Mouse (Mus musculus): Measurements from ENCODE around the gene Scamp4. TPM values are rescaled to one million over a fixed set of nuclear protein-coding genes. Genes with fewer than 3 reads are reported as not detected.

Gene Scamp4
- polyA plus RNA-seq, 1 experiment from 2014 or later: 76.9 TPM

DNA sequence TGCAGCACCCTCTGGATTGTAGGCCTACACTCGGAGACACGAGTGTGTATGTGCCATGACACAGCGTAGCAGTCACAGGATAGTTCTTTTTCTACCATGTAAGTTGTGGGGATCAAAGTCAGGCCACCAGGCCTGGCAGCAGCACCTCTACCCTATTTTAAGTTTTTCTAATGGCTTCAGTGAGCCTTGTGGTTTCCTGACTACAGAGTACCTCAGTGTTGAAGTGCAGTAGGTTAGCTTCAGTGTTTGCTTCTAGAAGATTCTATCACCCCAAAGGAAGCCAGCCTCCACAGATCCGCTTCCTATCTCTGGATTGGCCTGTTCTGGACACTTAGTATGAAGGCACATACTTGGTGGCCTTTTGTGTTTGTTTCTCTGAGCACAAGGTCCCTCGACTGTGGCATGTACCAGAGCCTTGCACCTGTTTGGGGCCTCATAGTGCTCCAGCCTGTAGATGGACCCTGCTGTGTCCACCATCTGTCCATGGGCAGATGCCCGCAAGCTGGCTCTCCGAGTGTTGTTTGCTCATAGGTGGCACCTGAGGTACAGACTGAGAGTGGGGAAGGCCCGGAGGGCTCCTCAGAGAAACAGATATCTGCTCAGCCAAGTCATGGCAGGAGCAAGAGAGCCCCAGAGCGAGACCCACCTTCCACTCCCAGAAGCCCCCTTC, 7.6 kb downstream of the Scamp4 start:
- no peak for ATAC-seq (replicated peaks; ENCODE audit: insufficient number of reproducible peaks, low FRiP score, low TSS enrichment)
- H3K9ac ChIP-seq (ENCODE audit: low read depth, low read length): no peak overlapping the region
- WGBS (ENCODE audit: insufficient replicate concordance): 89% methylated on average over 9 of the region's 9 CpGs

DNA sequence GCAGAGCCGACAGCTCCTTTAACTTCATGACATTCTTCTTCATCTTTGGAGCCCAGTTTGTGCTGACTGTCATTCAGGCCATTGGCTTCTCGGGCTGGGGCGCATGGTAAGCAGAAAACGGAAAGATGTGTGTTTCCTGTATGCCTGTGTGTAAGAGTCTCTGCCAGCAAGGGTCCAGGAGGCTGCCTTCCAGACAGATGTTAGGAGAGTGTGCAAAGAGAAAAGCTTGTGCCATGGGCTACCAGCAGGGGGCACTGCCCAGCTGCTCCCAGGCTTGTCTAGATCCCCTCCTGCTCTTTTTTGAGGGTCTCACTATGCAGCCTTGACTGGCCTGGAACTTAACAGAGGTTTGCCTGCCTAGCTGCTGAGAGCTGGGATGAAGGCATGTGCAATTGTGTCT, 8.4 kb downstream of the Scamp4 start:
- Histone ChIP-seq H3K27ac (ENCODE audit: low read depth, low read length) (no peak overlapping the region), H3K27me3 (ENCODE audit: control insufficient read depth, insufficient read depth, low read length) (no peaks in the 10 kb centered on the region), H3K4me1 (ENCODE audit: control insufficient read depth, insufficient read depth, low read length) (no peaks in the 10 kb centered on the region), H3K36me3 (ENCODE audit: control insufficient read depth, insufficient read depth, low read length) (peaks cover 31% of the 10 kb centered on the region), H3K9me3 (replicated peaks; ENCODE audit: control insufficient read depth, low read length) (no peaks in the 10 kb centered on the region), H3K9ac (ENCODE audit: low read depth, low read length) (no peak overlapping the region), H3K4me3 (ENCODE audit: low read depth, low read length) (no peak overlapping the region), H3K4me2 (no peak overlapping the region)
- ATAC-seq (replicated peaks; ENCODE audit: insufficient number of reproducible peaks, low FRiP score, low TSS enrichment): no peak
- 65% methylated on average over 4 of the region's 4 CpGs for WGBS (ENCODE audit: insufficient replicate concordance)

More for the DNA sequence above, 7.6 kb downstream of the Scamp4 start:
- H3K27ac ChIP-seq (ENCODE audit: low read depth, low read length): no peak overlapping the region
- H3K4me3 ChIP-seq (ENCODE audit: low read depth, low read length): no peak overlapping the region
- H3K27me3 ChIP-seq (ENCODE audit: control insufficient read depth, insufficient read depth, low read length): no peaks in the 10 kb centered on the region
- peaks cover 31% of the 10 kb centered on the region for H3K36me3 ChIP-seq (ENCODE audit: control insufficient read depth, insufficient read depth, low read length)
- H3K4me2 ChIP-seq: no peak overlapping the region
- H3K9me3 ChIP-seq (replicated peaks; ENCODE audit: control insufficient read depth, low read length): no peaks in the 10 kb centered on the region
- H3K4me1 ChIP-seq (ENCODE audit: control insufficient read depth, insufficient read depth, low read length): no peaks in the 10 kb centered on the region

DNA sequence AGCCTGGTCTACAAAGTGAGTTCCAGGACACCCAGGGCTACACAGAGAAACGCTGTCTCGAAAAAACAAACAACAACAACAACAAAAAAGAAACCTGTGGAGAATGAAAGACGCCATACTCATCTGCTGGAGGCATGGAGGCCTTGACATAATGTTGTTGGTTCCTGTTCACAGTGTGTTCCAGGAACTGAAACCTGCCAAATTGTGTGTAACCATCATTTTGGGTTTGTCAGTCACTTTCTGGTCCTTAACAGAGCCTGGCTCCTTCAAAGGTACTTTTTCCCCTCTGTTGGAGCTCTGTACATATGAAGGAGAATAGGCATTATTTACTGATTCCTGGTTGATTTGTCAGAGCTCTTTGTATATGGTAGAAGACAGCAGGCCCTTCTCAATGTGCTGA, 9.2 kb downstream of the Scamp4 start:
- WGBS (ENCODE audit: insufficient replicate concordance): 94% methylated on average over 3 of the region's 3 CpGs
- Histone ChIP-seq H3K9ac (ENCODE audit: low read depth, low read length) (no peak overlapping the region), H3K4me1 (ENCODE audit: control insufficient read depth, insufficient read depth, low read length) (no peaks in the 10 kb centered on the region), H3K27ac (ENCODE audit: low read depth, low read length) (no peak overlapping the region), H3K27me3 (ENCODE audit: control insufficient read depth, insufficient read depth, low read length) (no peaks in the 10 kb centered on the region), H3K9me3 (replicated peaks; ENCODE audit: control insufficient read depth, low read length) (no peaks in the 10 kb centered on the region), H3K4me2 (no peak overlapping the region), H3K36me3 (ENCODE audit: control insufficient read depth, insufficient read depth, low read length) (peaks cover 28% of the 10 kb centered on the region), H3K4me3 (ENCODE audit: low read depth, low read length) (no peak overlapping the region)
- ATAC-seq (replicated peaks; ENCODE audit: insufficient number of reproducible peaks, low FRiP score, low TSS enrichment): no peak

DNA sequence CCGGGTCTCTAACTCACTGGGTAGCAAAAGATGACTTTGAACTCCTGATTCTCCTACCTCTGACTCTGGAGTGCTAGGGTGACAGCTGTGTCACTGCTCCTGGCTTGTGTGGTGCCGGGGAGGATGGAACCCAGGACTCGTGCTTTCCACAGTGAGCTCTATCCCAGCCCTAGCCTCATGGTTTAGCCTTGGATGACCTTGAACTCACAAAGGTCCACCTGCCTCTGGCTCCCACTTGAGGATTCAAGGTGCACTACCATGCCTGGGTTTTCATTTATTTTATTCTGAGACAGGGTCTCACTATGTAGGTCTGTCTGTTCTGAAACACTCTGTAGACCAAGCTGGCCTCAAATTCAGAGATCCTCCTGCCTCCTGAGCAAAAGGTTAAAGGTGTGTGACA, 11.1 kb downstream of the Scamp4 start:
- peaks cover 17% of the 10 kb centered on the region for H3K36me3 ChIP-seq (ENCODE audit: control insufficient read depth, insufficient read depth, low read length)
- no peaks in the 10 kb centered on the region for H3K27me3 ChIP-seq (ENCODE audit: control insufficient read depth, insufficient read depth, low read length)
- H3K4me3 ChIP-seq (ENCODE audit: low read depth, low read length): no peak overlapping the region
- no peak overlapping the region for H3K9ac ChIP-seq (ENCODE audit: low read depth, low read length)
- no peak overlapping the region for H3K4me2 ChIP-seq
- H3K9me3 ChIP-seq (replicated peaks; ENCODE audit: control insufficient read depth, low read length): no peaks in the 10 kb centered on the region
- no peak overlapping the region for H3K27ac ChIP-seq (ENCODE audit: low read depth, low read length)
- no peaks in the 10 kb centered on the region for H3K4me1 ChIP-seq (ENCODE audit: control insufficient read depth, insufficient read depth, low read length)
- no peak for ATAC-seq (replicated peaks; ENCODE audit: insufficient number of reproducible peaks, low FRiP score, low TSS enrichment)
- 74% methylated on average over 3 of the region's 3 CpGs for WGBS (ENCODE audit: insufficient replicate concordance)

DNA sequence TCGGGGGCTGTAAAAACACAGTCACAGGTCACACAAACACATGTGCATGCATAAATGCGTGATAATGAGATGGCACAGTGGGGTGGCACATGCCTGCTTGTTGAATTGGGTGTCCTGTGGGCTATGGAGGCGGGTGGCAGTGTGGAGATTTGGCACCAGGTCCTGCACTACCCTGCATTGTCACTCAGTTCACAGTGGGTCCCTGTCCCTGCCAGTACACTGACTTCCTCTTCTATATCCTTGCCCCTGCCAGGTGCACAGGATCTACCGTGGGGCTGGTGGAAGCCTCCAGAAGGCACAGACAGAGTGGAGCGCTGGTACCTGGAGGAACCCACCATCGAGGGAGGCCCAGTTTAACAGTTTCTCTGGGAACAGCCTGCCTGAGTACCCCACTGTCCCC, 11.7 kb downstream of the Scamp4 start:
- 87% methylated on average over 6 of the region's 6 CpGs for WGBS (ENCODE audit: insufficient replicate concordance)
- no peak for ATAC-seq (replicated peaks; ENCODE audit: insufficient number of reproducible peaks, low FRiP score, low TSS enrichment)
- peaks cover 17% of the 10 kb centered on the region for H3K36me3 ChIP-seq (ENCODE audit: control insufficient read depth, insufficient read depth, low read length)
- no peaks in the 10 kb centered on the region for H3K9me3 ChIP-seq (replicated peaks; ENCODE audit: control insufficient read depth, low read length)
- H3K4me1 ChIP-seq (ENCODE audit: control insufficient read depth, insufficient read depth, low read length): no peaks in the 10 kb centered on the region
- H3K4me2 ChIP-seq: no peak overlapping the region
- no peaks in the 10 kb centered on the region for H3K27me3 ChIP-seq (ENCODE audit: control insufficient read depth, insufficient read depth, low read length)
- no peak overlapping the region for H3K9ac ChIP-seq (ENCODE audit: low read depth, low read length)
- no peak overlapping the region for H3K4me3 ChIP-seq (ENCODE audit: low read depth, low read length)
- no peak overlapping the region for H3K27ac ChIP-seq (ENCODE audit: low read depth, low read length)

DNA sequence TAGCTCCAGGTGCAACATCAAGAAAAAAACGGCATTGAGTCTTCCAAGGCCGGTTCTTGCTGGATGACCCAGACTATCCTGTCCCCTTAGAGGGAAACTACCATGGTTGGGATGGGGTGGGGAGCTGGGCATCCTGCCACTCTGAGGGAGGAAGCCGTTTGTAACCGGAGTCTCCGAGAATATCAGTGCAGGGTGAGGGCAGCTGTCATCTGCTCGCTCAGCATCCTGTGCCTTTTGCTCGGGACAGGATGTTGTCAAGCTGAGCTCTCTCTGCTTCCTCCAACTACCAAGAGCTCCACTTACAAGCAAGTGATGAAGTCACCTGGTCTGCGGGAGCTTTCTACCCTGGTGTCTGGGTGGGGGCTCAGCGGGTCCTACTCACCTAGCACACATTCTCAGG, 15.5 kb downstream of the Scamp4 start:
- Histone ChIP-seq H3K36me3 (ENCODE audit: control insufficient read depth, insufficient read depth, low read length) (peaks cover 11% of the 10 kb centered on the region), H3K27ac (ENCODE audit: low read depth, low read length) (no peak overlapping the region), H3K4me2 (no peak overlapping the region), H3K9ac (ENCODE audit: low read depth, low read length) (no peak overlapping the region), H3K27me3 (ENCODE audit: control insufficient read depth, insufficient read depth, low read length) (no peaks in the 10 kb centered on the region), H3K4me3 (ENCODE audit: low read depth, low read length) (no peak overlapping the region), H3K4me1 (ENCODE audit: control insufficient read depth, insufficient read depth, low read length) (peaks cover 4% of the 10 kb centered on the region), H3K9me3 (replicated peaks; ENCODE audit: control insufficient read depth, low read length) (no peaks in the 10 kb centered on the region)
- 49% methylated on average over 9 of the region's 9 CpGs for WGBS (ENCODE audit: insufficient replicate concordance)
- no peak for ATAC-seq (replicated peaks; ENCODE audit: insufficient number of reproducible peaks, low FRiP score, low TSS enrichment)

DNA sequence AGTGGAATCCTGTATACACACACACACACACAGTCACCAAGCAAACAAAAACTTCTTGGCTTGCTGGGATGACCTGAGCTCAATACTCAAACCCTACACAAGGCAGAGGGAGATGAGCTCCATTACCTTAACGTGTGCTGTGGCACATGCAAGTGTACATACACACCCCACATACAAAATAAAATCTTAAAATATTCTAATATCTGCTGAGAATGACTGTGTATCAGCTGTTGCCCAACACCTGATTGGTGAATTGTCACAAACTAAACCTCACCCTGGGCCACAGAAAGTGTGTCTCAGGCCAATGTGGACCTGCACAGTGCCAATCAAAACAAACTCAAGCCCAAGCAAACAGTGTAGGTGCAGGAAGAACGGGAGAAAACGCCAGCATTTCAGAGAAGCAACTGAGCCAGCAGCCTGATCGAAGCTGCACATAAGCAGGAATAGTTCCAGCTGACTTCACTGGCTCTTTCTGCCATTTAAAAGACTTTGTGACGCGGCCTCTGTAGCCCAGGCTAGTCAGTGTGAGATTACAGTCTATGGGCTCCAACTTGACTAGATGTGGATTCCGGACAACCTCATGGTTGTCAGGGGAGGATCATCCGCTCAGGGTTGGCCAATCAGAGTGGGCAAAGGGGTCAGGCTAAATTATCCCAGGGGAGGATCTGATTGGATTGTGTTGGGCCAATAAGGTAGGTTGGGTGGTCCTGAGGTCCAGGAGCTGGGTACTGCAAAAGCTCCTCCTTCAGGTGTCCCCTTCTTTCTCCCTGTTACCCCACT, 17.0 kb downstream of the Scamp4 start:
- no peak for ATAC-seq (replicated peaks; ENCODE audit: insufficient number of reproducible peaks, low FRiP score, low TSS enrichment)
- Histone ChIP-seq H3K4me3 (ENCODE audit: low read depth, low read length) (no peak overlapping the region), H3K36me3 (ENCODE audit: control insufficient read depth, insufficient read depth, low read length) (peaks cover 6% of the 10 kb centered on the region), H3K4me1 (ENCODE audit: control insufficient read depth, insufficient read depth, low read length) (peaks cover 18% of the 10 kb centered on the region), H3K27me3 (ENCODE audit: control insufficient read depth, insufficient read depth, low read length) (no peaks in the 10 kb centered on the region), H3K4me2 (no peak overlapping the region), H3K27ac (ENCODE audit: low read depth, low read length) (no peak overlapping the region), H3K9me3 (replicated peaks; ENCODE audit: control insufficient read depth, low read length) (no peaks in the 10 kb centered on the region), H3K9ac (ENCODE audit: low read depth, low read length) (no peak overlapping the region)
- WGBS (ENCODE audit: insufficient replicate concordance): 25% methylated on average over 8 of the region's 8 CpGs

DNA sequence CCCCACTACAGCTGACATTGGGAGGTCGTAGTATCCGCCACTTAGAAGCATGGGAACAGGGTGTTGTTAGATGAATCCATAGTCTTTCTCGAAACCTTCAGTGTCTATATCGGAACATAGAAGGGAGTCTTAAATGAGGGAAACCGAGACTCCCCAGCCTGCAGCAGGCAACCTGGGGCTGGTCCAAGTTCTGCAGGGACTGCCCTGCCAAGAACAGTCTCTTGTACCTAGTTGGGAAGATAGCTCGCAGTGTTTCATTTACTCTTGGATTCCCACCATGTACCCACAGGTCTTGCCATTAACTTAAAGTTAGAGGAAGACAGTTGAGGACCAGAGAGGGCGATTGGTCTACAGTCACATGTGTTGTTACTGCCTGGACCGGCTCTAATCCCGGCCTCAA, 17.7 kb downstream of the Scamp4 start:
- WGBS (ENCODE audit: insufficient replicate concordance): 76% methylated on average over 9 of the region's 9 CpGs
- Histone ChIP-seq H3K4me2 (no peak overlapping the region), H3K9ac (ENCODE audit: low read depth, low read length) (no peak overlapping the region), H3K4me1 (ENCODE audit: control insufficient read depth, insufficient read depth, low read length) (peaks cover 22% of the 10 kb centered on the region), H3K27ac (ENCODE audit: low read depth, low read length) (no peak overlapping the region), H3K27me3 (ENCODE audit: control insufficient read depth, insufficient read depth, low read length) (no peaks in the 10 kb centered on the region), H3K4me3 (ENCODE audit: low read depth, low read length) (no peak overlapping the region), H3K36me3 (ENCODE audit: control insufficient read depth, insufficient read depth, low read length) (no peaks in the 10 kb centered on the region; the same call in 1 of the 2 replicates), H3K9me3 (replicated peaks; ENCODE audit: control insufficient read depth, low read length) (no peaks in the 10 kb centered on the region)
- ATAC-seq (replicated peaks; ENCODE audit: insufficient number of reproducible peaks, low FRiP score, low TSS enrichment): no peak

All from heart, embryonic 11.5 days (tissue).